22 mouse cellular contexts compared by ENCODE assay signal in genomic region chr17:56631807-56632206, GRCm38 (mm10). TPM values are rescaled to one million over a fixed set of nuclear protein-coding genes. Genes with fewer than 3 reads are reported as not detected.
DNase-seq lines count a peak whose midpoint lies in the region; ATAC-seq and TF ChIP-seq lines count a peak whose summit lies in the region.
"Had no signal": no experiment of that assay in that cellular context is flagged by ENCODE, and none has a peak within 500 bp of the region (broad histone marks: within the 10 kb centered on the region; RNA-seq: fewer than 3 reads in every experiment).

No protein-coding gene starts in this region.

- no peak for ATAC-seq in midbrain, embryonic 13.5 days
- no peak for ATAC-seq in megakaryocyte, adult 5-6 weeks (ENCODE audit: poor library complexity, severe bottlenecking)
- ATAC-seq: forebrain, embryonic 14.5 days; forebrain, embryonic 16.5 days had no signal

- peak; percentile 61; the same call in 1 of the 2 replicates for TF ChIP-seq EP300 in ES-Bruce4 (IDR thresholded peaks at IDR 0.05; ENCODE audit: insufficient read depth, low read depth, low read length)

- DNase-seq in ES-E14 (ENCODE audit: low read depth, low spot score): peak; percentile 81
- DNase-seq in ZHBTc4 (ENCODE audit: low read depth, low spot score): peak; percentile 97
- no peak for DNase-seq in urinary bladder, postnatal 25 days (ENCODE audit: low spot score)
- DNase-seq: adrenal gland, adult 2 months; adrenal gland, postnatal 10 days; adrenal gland, postnatal 25 days; cerebellum, adult 11-12 months; cerebellum, adult 2 months; cerebellum, adult 9-10 months; cerebellum, postnatal 10 days; cerebellum, postnatal 25 days had no signal

- H3K9me3 ChIP-seq in E14TG2a.4 (ENCODE audit: low read length) (no peaks in the 10 kb centered on the region), ES-Bruce4 (replicated peaks; ENCODE audit: control insufficient read depth, insufficient read depth, low read length, poor library complexity, severe bottlenecking) (no peaks in the 10 kb centered on the region), ES-E14 (ENCODE audit: control insufficient read depth, insufficient read depth, low read depth, low read length) (no peaks in the 10 kb centered on the region)
- H3K9me3 ChIP-seq in midbrain, embryonic 13.5 days: no peaks in the 10 kb centered on the region
- H3K9me3 ChIP-seq: embryonic facial prominence, embryonic 10.5 days; embryonic facial prominence, embryonic 12.5 days; forebrain, embryonic 10.5 days; forebrain, embryonic 12.5 days had no signal

- TF ChIP-seq POLR2A in ES-Bruce4 (IDR thresholded peaks at IDR 0.05; ENCODE audit: insufficient read depth, low read length): no peak

- H3K9ac ChIP-seq in ES-Bruce4 (ENCODE audit: low read depth, poor library complexity, severe bottlenecking) (no peak overlapping the region), ES-E14 (ENCODE audit: insufficient read depth, low read depth, low read length, poor library complexity, severe bottlenecking) (no peak overlapping the region)
- H3K9ac ChIP-seq in midbrain, embryonic 13.5 days (replicated peaks): no peak overlapping the region
- H3K9ac ChIP-seq: embryonic facial prominence, embryonic 12.5 days; forebrain, embryonic 12.5 days had no signal

- H3K27me3 ChIP-seq in E14TG2a.4 (ENCODE audit: insufficient read depth, low read length) (no peaks in the 10 kb centered on the region), ES-Bruce4 (ENCODE audit: control insufficient read depth, insufficient read depth, low read length, poor library complexity, severe bottlenecking) (no peaks in the 10 kb centered on the region)
- peaks cover 4% of the 10 kb centered on the region; the same call in 1 of the 2 replicates for H3K27me3 ChIP-seq in midbrain, embryonic 13.5 days
- H3K27me3 ChIP-seq: embryonic facial prominence, embryonic 12.5 days had no signal

- H3K36me3 ChIP-seq in E14TG2a.4 (ENCODE audit: insufficient read depth, low read length) (no peaks in the 10 kb centered on the region), ES-Bruce4 (ENCODE audit: control insufficient read depth, insufficient read depth, low read length, poor library complexity, severe bottlenecking) (no peaks in the 10 kb centered on the region), ES-E14 (ENCODE audit: control insufficient read depth, insufficient read depth, low read length, poor library complexity, severe bottlenecking) (no peaks in the 10 kb centered on the region)
- H3K36me3 ChIP-seq in midbrain, embryonic 13.5 days: no peaks in the 10 kb centered on the region
- H3K36me3 ChIP-seq: embryonic facial prominence, embryonic 10.5 days; embryonic facial prominence, embryonic 12.5 days; forebrain, embryonic 10.5 days; forebrain, embryonic 12.5 days had no signal

- H3K27ac ChIP-seq in ES-Bruce4 (ENCODE audit: insufficient read depth, low read length) (peak overlapping the region; percentile 40; the same call in 1 of the 2 replicates), ES-E14 (ENCODE audit: insufficient read depth, low read depth, low read length, poor library complexity, severe bottlenecking) (peak overlapping the region; percentile 50)
- no peak overlapping the region for H3K27ac ChIP-seq in midbrain, embryonic 13.5 days
- H3K27ac ChIP-seq: embryonic facial prominence, embryonic 10.5 days; embryonic facial prominence, embryonic 12.5 days; forebrain, embryonic 10.5 days; forebrain, embryonic 12.5 days had no signal

- in situ Hi-C loops in ES-E14 (cut with MboI; ENCODE audit: low sequenced_read_pairs in 2 of 2, unreplicated experiment in 2 of 2): no loop called here

- no peak overlapping the region for H3K4me2 ChIP-seq in midbrain, embryonic 13.5 days (replicated peaks)
- H3K4me2 ChIP-seq: embryonic facial prominence, embryonic 12.5 days; forebrain, embryonic 12.5 days had no signal

- TF ChIP-seq CTCF in E14TG2a.4 (conservative IDR thresholded peaks at IDR 0.05; ENCODE audit: low read length): no peak
- no peak for TF ChIP-seq CTCF in ES-Bruce4 (IDR thresholded peaks at IDR 0.05; ENCODE audit: low read depth, low read length)

- H3K4me1 ChIP-seq in E14TG2a.4 (replicated peaks; ENCODE audit: low read depth, low read length) (peaks cover 81% of the 10 kb centered on the region), ES-Bruce4 (ENCODE audit: control insufficient read depth, insufficient read depth, low read length) (peaks cover 5% of the 10 kb centered on the region), ES-E14 (ENCODE audit: control insufficient read depth in 2 of 2, insufficient read depth in 2 of 2, low read length in 2 of 2, poor library complexity in 1 of 2) (peaks cover 7% of the 10 kb centered on the region in 2 experiments; a peak in 3 of 4 replicates)
- H3K4me1 ChIP-seq in midbrain, embryonic 13.5 days (replicated peaks): peaks cover 11% of the 10 kb centered on the region

- H3K4me3 ChIP-seq in E14TG2a.4 (replicated peaks; ENCODE audit: low read length) (peak overlapping the region; percentile 63), ES-Bruce4 (ENCODE audit: low read depth, low read length) (no peak overlapping the region), ES-E14 (ENCODE audit: insufficient read depth in 1 of 2, low read depth in 1 of 2, low read length in 2 of 2, poor library complexity in 1 of 2, severe bottlenecking in 1 of 2) (peak overlapping the region; percentile 6 to 61; a peak in 2 of 4 replicates)
- no peak overlapping the region for H3K4me3 ChIP-seq in midbrain, embryonic 13.5 days (replicated peaks)
- H3K4me3 ChIP-seq: embryonic facial prominence, embryonic 10.5 days; embryonic facial prominence, embryonic 12.5 days; erythroblast, embryonic 14.5 days; forebrain, embryonic 10.5 days; forebrain, embryonic 12.5 days had no signal

- WGBS in midbrain, embryonic 13.5 days: 59% methylated on average over 4 of the region's 4 CpGs

TF ChIP-seq in ES-E14, 5 proteins besides CTCF, POLR2A, EP300 and RAD21:
- no peak for TF ChIP-seq ZC3H11A (IDR thresholded peaks at IDR 0.05; ENCODE audit: borderline replicate concordance, low read depth, low read length)
- TF ChIP-seq ZNF384 (IDR thresholded peaks at IDR 0.05; ENCODE audit: low read depth, low read length): peak; percentile 33; the same call in 1 of the 2 replicates
- no peak for TF ChIP-seq HCFC1 (IDR thresholded peaks at IDR 0.05; ENCODE audit: borderline replicate concordance, insufficient read depth, low read length)

RNA-seq across cellular contexts. Expression of gene Catsperd, which starts 3.9 kb away (rescaled TPM):
- polyA plus RNA-seq in ES-Bruce4 (2011; ENCODE audit: insufficient read depth, insufficient read length, low read depth, missing spikeins): 2.4 and 3.7 TPM in 2 replicates
- 1.2 and 1.3 TPM in 2 replicates for total RNA-seq in ES-E14 (2012; rRNA removed)
- 1.8 and 2.0 TPM in 2 replicates for polyA plus RNA-seq in midbrain, embryonic 13.5 days (2015; fragmentation: Nextera tagmentation; extraction: Ambion mirVana)
- 0.18 TPM in 1 of 2 replicates, not detected in the other for total RNA-seq in megakaryocyte, adult 5-6 weeks (2015)
- not detected in 2 replicates for total RNA-seq in megakaryocyte, adult 5-6 weeks (2017)
- polyA plus RNA-seq: erythroblast, embryonic 14.5 days had no signal

RNA-seq across cellular contexts. Expression of gene Lonp1, which starts 5.1 kb away (rescaled TPM):
- 60.3 and 62.1 TPM in 2 replicates for polyA plus RNA-seq in ES-Bruce4 (2011; ENCODE audit: insufficient read depth, insufficient read length, low read depth, missing spikeins)
- total RNA-seq in ES-E14 (2012; rRNA removed): 169 and 222 TPM in 2 replicates
- polyA plus RNA-seq in midbrain, embryonic 13.5 days (2015; fragmentation: Nextera tagmentation; extraction: Ambion mirVana): 40.9 and 43.4 TPM in 2 replicates
- 9.1 TPM in 2 replicates for total RNA-seq in megakaryocyte, adult 5-6 weeks (2015)
- 19.5 and 23.4 TPM in 2 replicates for total RNA-seq in megakaryocyte, adult 5-6 weeks (2017)

RNA-seq across cellular contexts. Expression of gene Rpl36, which starts 18.6 kb away (rescaled TPM):
- polyA plus RNA-seq in ES-Bruce4 (2011; ENCODE audit: insufficient read depth, insufficient read length, low read depth, missing spikeins): 704 and 766 TPM in 2 replicates
- total RNA-seq in ES-E14 (2012; rRNA removed): 3,972 and 4,168 TPM in 2 replicates
- 1,197 and 1,215 TPM in 2 replicates for polyA plus RNA-seq in midbrain, embryonic 13.5 days (2015; fragmentation: Nextera tagmentation; extraction: Ambion mirVana)
- total RNA-seq in megakaryocyte, adult 5-6 weeks (2015): 757 and 782 TPM in 2 replicates
- total RNA-seq in megakaryocyte, adult 5-6 weeks (2017): 1,133 and 1,354 TPM in 2 replicates

RNA-seq across cellular contexts. Expression of gene 2410015M20Rik, which starts 22.2 kb away (rescaled TPM):
- polyA plus RNA-seq in ES-Bruce4 (2011; ENCODE audit: insufficient read depth, insufficient read length, low read depth, missing spikeins): 105 and 131 TPM in 2 replicates
- total RNA-seq in ES-E14 (2012; rRNA removed): 236 and 294 TPM in 2 replicates
- 198 and 199 TPM in 2 replicates for polyA plus RNA-seq in midbrain, embryonic 13.5 days (2015; fragmentation: Nextera tagmentation; extraction: Ambion mirVana)
- total RNA-seq in megakaryocyte, adult 5-6 weeks (2015): 43.6 and 52.6 TPM in 2 replicates
- total RNA-seq in megakaryocyte, adult 5-6 weeks (2017): 48.3 and 64.2 TPM in 2 replicates

RNA-seq across cellular contexts. Expression of gene Ranbp3, which starts 41.3 kb away (rescaled TPM):
- polyA plus RNA-seq in ES-Bruce4 (2011; ENCODE audit: insufficient read depth, insufficient read length, low read depth, missing spikeins): 72.6 and 75.6 TPM in 2 replicates
- total RNA-seq in ES-E14 (2012; rRNA removed): 133 and 146 TPM in 2 replicates
- polyA plus RNA-seq in midbrain, embryonic 13.5 days (2015; fragmentation: Nextera tagmentation; extraction: Ambion mirVana): 108 and 109 TPM in 2 replicates
- total RNA-seq in megakaryocyte, adult 5-6 weeks (2015): 20.2 and 25.0 TPM in 2 replicates
- total RNA-seq in megakaryocyte, adult 5-6 weeks (2017): 52.9 and 60.9 TPM in 2 replicates

Comparison
In these comparisons a context has a peak if more than half of its experiments do, and no peak if none do; other contexts are left out.
1. H3K4me3 ChIP-seq: peak in E14TG2a.4 (single experiment) and ES-E14 (2 of 2); none in ES-Bruce4 (single experiment) and midbrain, embryonic 13.5 days (single experiment).